Mouse (Mus musculus) lung, adult 2 months (tissue): ENCODE data around the gene Ltb. TPM values are rescaled to one million over a fixed set of nuclear protein-coding genes. Genes with fewer than 3 reads are reported as not detected.

Experiments
- DNase-seq: peaks from one replicate; pipeline ENCODE4 v3.0.0; 2022
- H3K4me1 ChIP-seq: fragments of 200-500 bp; 2 replicates; pipeline ENCODE4 v1.6.1; 2011; ENCODE audit warnings: low read length; ENCODE audit not compliant: control insufficient read depth, insufficient read depth
- H3K4me3 ChIP-seq: fragments of 200-500 bp; replicated peaks from 2 replicates; pipeline ENCODE3; 2011; ENCODE audit warnings: low read depth, mild to moderate bottlenecking, control low read depth, low read length; ENCODE audit errors: extremely low read depth
- CTCF ChIP-seq: fragments of 200-500 bp; IDR thresholded peaks from 2 replicates; pipeline ENCODE4 v1.5.1; 2011; ENCODE audit warnings: mild to moderate bottlenecking, low read length, control low read depth; ENCODE audit not compliant: insufficient read depth
- POLR2A ChIP-seq: fragments of 200-500 bp; IDR thresholded peaks from 2 replicates; pipeline ENCODE4 v1.6.1; 2011; ENCODE audit warnings: low read depth, mild to moderate bottlenecking, control low read depth, low read length, borderline replicate concordance; ENCODE audit errors: extremely low read depth
- WGBS: fragments of 180-500 bp; shearing (Covaris S2); methylation state at CpG from one replicate; pipeline ENCODE4 v1.1.7; 2018; 5-methylcytosine and 5-hydroxymethylcytosine counted together
- polyA plus RNA-seq: library from polyadenylated mRNA; depleted of rRNA; stranded (reverse); fragments of >200 nt; gene quantifications from 2 replicates; pipeline ENCODE4 v1.2.3, GENCODE M21; 2012; rRNA removed

The Ltb gene
- polyA plus RNA-seq, 1 experiment: 29.9 TPM

DNA sequence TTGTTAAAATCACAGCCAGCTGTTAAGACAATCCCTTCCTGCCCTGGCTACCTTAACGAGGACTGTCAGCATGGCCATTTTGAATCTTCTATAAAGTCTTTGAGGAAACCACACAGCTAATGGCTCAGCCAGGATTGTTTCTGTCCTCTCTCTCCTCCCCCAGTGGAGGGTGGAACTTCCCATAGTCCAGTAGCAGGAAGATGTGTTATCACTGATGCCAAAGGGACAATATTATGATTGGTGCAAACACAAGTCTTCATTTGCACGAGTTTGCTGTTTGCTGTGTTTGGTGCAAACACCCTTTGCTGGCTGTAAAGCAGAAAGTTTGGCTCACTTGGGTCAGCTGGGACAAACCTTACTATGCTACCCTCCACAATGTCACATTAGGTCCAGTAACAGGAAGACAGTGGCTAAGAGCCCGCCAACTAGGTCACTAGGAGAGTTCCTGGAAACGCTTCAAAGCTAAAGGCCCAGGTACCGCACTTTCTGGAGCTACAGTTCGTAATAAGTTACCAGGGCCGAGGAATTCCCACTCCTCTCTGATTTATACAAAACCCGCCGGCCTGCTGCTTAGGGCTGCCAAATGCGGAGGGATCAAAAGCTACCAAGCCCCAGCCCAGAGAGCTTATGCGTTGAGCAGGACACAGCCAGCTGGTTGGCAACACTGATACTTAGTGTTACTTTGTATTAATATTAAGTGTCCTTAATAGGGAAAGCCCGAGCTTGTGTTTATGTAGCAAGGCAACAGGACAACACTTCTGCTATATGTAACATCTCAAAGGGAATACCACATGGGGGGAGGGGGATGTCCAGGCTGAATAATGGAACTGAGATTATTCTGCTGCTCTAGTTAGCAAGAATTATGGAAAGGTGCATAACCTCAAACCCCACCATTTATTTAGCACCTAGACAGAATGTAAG is 46.4 kb downstream of the Ltb start:
- peak overlapping the region; percentile 48 for H3K4me3 ChIP-seq
- WGBS: 21% methylated on average over 12 of the region's 12 CpGs
- no peak for DNase-seq
- H3K4me1 ChIP-seq: peaks cover 13% of the 10 kb centered on the region
- TF ChIP-seq POLR2A: no peak
- TF ChIP-seq CTCF: no peak

DNA sequence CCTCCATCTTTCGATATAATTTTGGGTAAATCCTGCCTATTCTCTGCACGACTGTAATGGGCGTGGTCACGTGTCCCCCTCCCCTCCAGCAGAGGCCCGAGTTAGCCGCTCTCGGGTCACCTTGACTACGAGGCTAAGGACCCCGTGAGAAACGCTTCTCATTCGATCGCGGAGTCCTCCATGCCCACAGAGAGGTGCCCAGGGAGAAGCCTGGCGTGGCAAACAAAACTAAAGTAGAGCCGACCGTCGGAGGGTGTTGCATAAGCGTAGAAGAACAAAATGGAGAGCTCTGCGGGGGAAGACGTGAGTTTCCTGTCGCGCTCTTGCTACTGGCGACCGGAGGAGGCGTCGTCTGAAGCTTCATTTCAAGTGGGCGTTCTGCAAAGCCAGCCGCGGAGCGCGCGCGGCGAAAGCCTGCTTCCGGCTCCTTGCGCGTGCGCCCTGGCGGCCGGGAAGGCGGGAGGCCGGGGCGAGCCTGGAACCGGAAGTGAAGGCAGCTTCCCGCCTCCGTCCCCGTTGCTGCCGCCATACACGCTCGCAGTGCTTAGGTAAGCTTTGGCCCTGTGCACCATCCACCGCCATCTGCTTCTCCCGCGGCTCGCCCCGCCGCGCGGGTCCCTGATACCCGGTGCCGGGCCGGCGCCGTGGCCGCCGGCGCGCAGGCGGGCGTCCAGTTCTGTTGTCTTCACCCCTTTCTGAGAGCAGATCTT is 47.2 kb downstream of the Ltb start, which contains the start of gene Ddx39b:
TSS of gene Ddx39b (plus strand) at position 442 of the 710 bp plus-strand sequence.
- under 1% methylated on average over 69 of the region's 69 CpGs for WGBS
- peaks cover 13% of the 10 kb centered on the region for H3K4me1 ChIP-seq
- H3K4me3 ChIP-seq: peak within 1 kb of the TSS; percentile 77
- DNase-seq: peak; percentile 95
- TF ChIP-seq CTCF (no peak), POLR2A (peak; percentile 92; the same call in 1 of the 2 replicates)

DNA sequence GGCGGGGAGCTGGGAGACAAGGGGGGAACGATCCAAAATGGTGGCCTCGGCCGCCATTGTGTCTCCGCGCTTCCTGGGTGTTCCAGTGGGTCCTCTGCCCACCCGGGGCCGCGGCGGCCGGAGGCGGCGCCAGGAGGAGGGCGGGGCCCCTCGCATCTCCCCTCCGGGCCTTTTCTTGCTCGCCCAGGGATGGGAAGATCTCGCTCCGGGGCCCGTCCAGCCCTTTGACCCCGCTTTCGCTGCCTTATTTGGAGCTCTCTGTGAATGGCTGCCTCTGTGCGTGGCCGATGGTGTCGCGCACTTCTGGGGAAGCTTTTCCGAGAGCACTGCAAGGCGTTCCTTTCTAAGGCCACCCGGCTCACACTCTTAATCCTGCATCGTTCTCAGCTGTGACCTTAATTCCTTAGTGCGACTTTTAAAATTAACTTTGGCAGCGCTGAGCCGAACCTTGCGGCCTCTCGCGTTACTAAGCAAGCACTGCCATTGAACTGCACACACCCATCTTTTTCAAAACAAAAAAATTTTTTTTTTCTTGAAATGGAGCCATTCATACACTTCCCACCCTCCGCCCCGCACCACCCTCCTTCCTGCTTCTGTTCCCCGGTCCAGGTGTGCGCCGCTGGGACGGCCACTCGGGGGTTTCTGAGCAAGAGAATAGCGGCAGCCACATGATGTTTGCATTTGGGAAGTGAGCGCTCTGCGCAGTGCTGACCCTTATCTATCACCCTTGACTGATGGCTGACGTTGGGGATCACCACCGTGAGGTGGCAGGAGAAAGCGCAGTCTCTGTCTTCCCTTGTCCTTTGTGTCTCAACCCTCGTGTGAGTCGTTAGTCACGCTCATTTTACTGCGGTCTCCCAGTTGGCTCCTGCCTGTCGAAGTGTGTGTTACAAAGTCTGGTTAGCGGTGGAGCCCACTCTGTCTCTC is 48.0 kb downstream of the Ltb start:
- under 1% methylated on average over 55 of the region's 55 CpGs for WGBS
- TF ChIP-seq CTCF (0 out of 2 replicates have a peak, but pooled peaks have one; percentile 14), POLR2A (peak; percentile 46; the same call in 1 of the 2 replicates)
- H3K4me3 ChIP-seq: peak overlapping the region; percentile 77
- peaks cover 13% of the 10 kb centered on the region for H3K4me1 ChIP-seq
- DNase-seq: no peak

- 2% methylated on average over 16 of the region's 16 CpGs for WGBS
- DNase-seq: no peak
- TF ChIP-seq POLR2A (no peak), CTCF (no peak)
Measured at GRCm38 (mm10) chr17:35243086-35243485, 48.8 kb downstream of the Ltb start.

DNA sequence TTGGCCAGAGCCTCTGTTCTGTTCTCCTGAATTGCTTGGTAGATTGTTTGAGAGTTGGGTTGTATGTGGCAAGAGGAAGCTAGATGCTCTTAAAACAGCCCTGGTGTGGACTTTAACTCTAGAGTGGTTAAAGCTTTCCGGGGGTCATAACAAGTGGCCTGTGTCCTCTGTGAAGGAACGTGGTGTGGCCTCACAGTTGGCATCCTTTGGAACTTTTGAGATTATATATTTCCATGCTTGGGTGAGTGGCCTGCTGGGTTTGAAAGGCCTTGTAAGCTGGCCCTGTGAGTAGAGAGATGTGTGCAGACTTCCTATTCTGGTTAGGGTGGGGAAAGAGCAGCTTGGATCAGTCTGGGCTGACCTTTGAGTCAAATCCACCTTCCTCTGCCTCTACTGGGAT is 50.8 kb downstream of the Ltb start:
- Histone ChIP-seq H3K4me1 (peaks cover 13% of the 10 kb centered on the region), H3K4me3 (no peak overlapping the region)
- no peak for TF ChIP-seq CTCF
- no peak for TF ChIP-seq POLR2A
- no peak for DNase-seq
- 56% methylated on average over 2 of the region's 2 CpGs for WGBS

More at GRCm38 (mm10) chr17:35243086-35243485, 48.8 kb downstream of the Ltb start:
- peak overlapping the region; percentile 77 for H3K4me3 ChIP-seq
- peaks cover 13% of the 10 kb centered on the region for H3K4me1 ChIP-seq

Other genes with a start within 250 kb of the Ltb start
- gene Hspa1b, start 235.2 kb upstream of the Ltb start, polyA plus RNA-seq: 20.1 and 93.1 TPM in 2 replicates
- gene Gm20481, start 224.5 kb upstream of the Ltb start, polyA plus RNA-seq: not detected in 2 replicates
- 12.9 and 66.3 TPM in 2 replicates for gene Hspa1a, start 222.3 kb upstream of the Ltb start, polyA plus RNA-seq
- 0.81 and 1.3 TPM in 2 replicates for gene Hspa1l, start 221.7 kb upstream of the Ltb start, polyA plus RNA-seq
- gene Lsm2, start 212.6 kb upstream of the Ltb start, polyA plus RNA-seq: 42.3 and 51.6 TPM in 2 replicates
- 119 and 159 TPM in 2 replicates for gene Vars, start 193.5 kb upstream of the Ltb start, polyA plus RNA-seq
- gene Vwa7, start 177.9 kb upstream of the Ltb start, polyA plus RNA-seq: 4.0 and 4.2 TPM in 2 replicates
- 2.1 and 2.8 TPM in 2 replicates for gene Sapcd1, start 166.4 kb upstream of the Ltb start, polyA plus RNA-seq
- 5.4 and 6.0 TPM in 2 replicates for gene Msh5, start 147.7 kb upstream of the Ltb start, polyA plus RNA-seq
- 124 and 153 TPM in 2 replicates for gene Clic1, start 144.5 kb upstream of the Ltb start, polyA plus RNA-seq
- gene Ddah2, start 135.4 kb upstream of the Ltb start, polyA plus RNA-seq: 137 and 141 TPM in 2 replicates
- gene Ly6g6c, start 129.1 kb upstream of the Ltb start, polyA plus RNA-seq: 3.8 and 90.0 TPM in 2 replicates
- 1.0 and 2.1 TPM in 2 replicates for gene Mpig6b, start 128.3 kb upstream of the Ltb start, polyA plus RNA-seq
- 5.8 and 25.7 TPM in 2 replicates for gene Ly6g6e, start 117.5 kb upstream of the Ltb start, polyA plus RNA-seq
- 14.5 and 16.7 TPM in 2 replicates for gene Ly6g6d, start 116.4 kb upstream of the Ltb start, polyA plus RNA-seq
- gene Ly6g6f, start 108.8 kb upstream of the Ltb start, polyA plus RNA-seq: 0.16 and 0.84 TPM in 2 replicates
- gene Abhd16a, start 105.2 kb upstream of the Ltb start, polyA plus RNA-seq: 196 and 245 TPM in 2 replicates
- not detected in 2 replicates for gene Ly6g5c, start 86.2 kb upstream of the Ltb start, polyA plus RNA-seq
- 1.4 and 2.0 TPM in 2 replicates for gene Ly6g5b, start 79.0 kb upstream of the Ltb start, polyA plus RNA-seq
- gene Gpank1, start 73.0 kb upstream of the Ltb start, polyA plus RNA-seq: 17.9 and 21.9 TPM in 2 replicates
- 232 and 297 TPM in 2 replicates for gene Csnk2b, start 72.4 kb upstream of the Ltb start, polyA plus RNA-seq
- 12.1 and 12.9 TPM in 2 replicates for gene D17H6S53E, start 68.1 kb upstream of the Ltb start, polyA plus RNA-seq
- 0.12 TPM in 1 of 2 replicates, not detected in the other for gene Apom, start 62.4 kb upstream of the Ltb start, polyA plus RNA-seq
- gene Bag6, start 59.3 kb upstream of the Ltb start, polyA plus RNA-seq: 227 and 234 TPM in 2 replicates
- gene Prrc2a, start 29.5 kb upstream of the Ltb start, polyA plus RNA-seq: 327 and 373 TPM in 2 replicates
- gene Aif1, start 18.4 kb upstream of the Ltb start, polyA plus RNA-seq: 1.4 and 1.6 TPM in 2 replicates
- gene Lst1, start 6.0 kb upstream of the Ltb start, polyA plus RNA-seq: 19.7 and 37.0 TPM in 2 replicates
- gene Tnf, start 7.6 kb downstream of the Ltb start, polyA plus RNA-seq: 2.1 and 2.5 TPM in 2 replicates
- gene Lta, start 10.9 kb downstream of the Ltb start, polyA plus RNA-seq: 1.0 and 1.1 TPM in 2 replicates
- gene Gm16181, start 26.4 kb downstream of the Ltb start, polyA plus RNA-seq: 1.2 TPM in 1 of 2 replicates, not detected in the other
- gene Atp6v1g2, start 39.2 kb downstream of the Ltb start, polyA plus RNA-seq: 6.3 and 8.1 TPM in 2 replicates
- gene Nfkbil1, start 41.4 kb downstream of the Ltb start, polyA plus RNA-seq: 16.5 and 21.6 TPM in 2 replicates
- gene Ddx39b, start 47.3 kb downstream of the Ltb start, polyA plus RNA-seq: 245 and 304 TPM in 2 replicates
- gene H2-D1, start 68.3 kb downstream of the Ltb start, polyA plus RNA-seq: 878 and 1,286 TPM in 2 replicates
- gene H2-Q1, start 126.0 kb downstream of the Ltb start, polyA plus RNA-seq: 0.49 and 0.71 TPM in 2 replicates
- 6.4 and 6.6 TPM in 2 replicates for gene H2-Q2, start 147.8 kb downstream of the Ltb start, polyA plus RNA-seq
- gene H2-Q4, start 185.2 kb downstream of the Ltb start, polyA plus RNA-seq: 152 and 267 TPM in 2 replicates
- 91.1 and 177 TPM in 2 replicates for gene H2-Q6, start 230.4 kb downstream of the Ltb start, polyA plus RNA-seq
- 211 and 441 TPM in 2 replicates for gene H2-Q7, start 244.7 kb downstream of the Ltb start, polyA plus RNA-seq